Mouse (Mus musculus): ENCODE data around the gene Sugct. TPM values are rescaled to one million over a fixed set of nuclear protein-coding genes. Genes with fewer than 3 reads are reported as not detected.

The Sugct gene
- polyA plus RNA-seq, 1 experiment from 2014 or later: 5.1 TPM

GRCm38 (mm10) chr13:17291057-17291456 is 404.3 kb downstream of the Sugct start:
- no peaks in the 10 kb centered on the region for H3K9me3 ChIP-seq (replicated peaks)
- H3K27me3 ChIP-seq: no peaks in the 10 kb centered on the region
- H3K27ac ChIP-seq (replicated peaks): no peak overlapping the region
- WGBS: 80% methylated on average over 3 of the region's 3 CpGs
- no peak overlapping the region for H3K9ac ChIP-seq
- H3K36me3 ChIP-seq: no peaks in the 10 kb centered on the region
- ATAC-seq (ENCODE audit: insufficient number of reproducible peaks, low FRiP score, low TSS enrichment, low read depth): no peak
- no peaks in the 10 kb centered on the region for H3K4me1 ChIP-seq
- H3K4me2 ChIP-seq (replicated peaks): no peak overlapping the region
- no peak overlapping the region for H3K4me3 ChIP-seq (replicated peaks)

- no peak overlapping the region for H3K9ac ChIP-seq
- no peak overlapping the region for H3K4me3 ChIP-seq (replicated peaks)
- no peaks in the 10 kb centered on the region for H3K4me1 ChIP-seq
- no peaks in the 10 kb centered on the region for H3K9me3 ChIP-seq (replicated peaks)
- no peaks in the 10 kb centered on the region for H3K36me3 ChIP-seq
- no peak for ATAC-seq (ENCODE audit: insufficient number of reproducible peaks, low FRiP score, low TSS enrichment, low read depth)
- H3K27me3 ChIP-seq: no peaks in the 10 kb centered on the region
- no peak overlapping the region for H3K4me2 ChIP-seq (replicated peaks)
- 35% methylated on average over 1 of the region's 1 CpGs for WGBS
- H3K27ac ChIP-seq (replicated peaks): no peak overlapping the region
Observed at GRCm38 (mm10) chr13:17288377-17288776, 407.0 kb downstream of the Sugct start.

GRCm38 (mm10) chr13:17245936-17246335 is 449.4 kb downstream of the Sugct start:
- Histone ChIP-seq H3K36me3 (no peaks in the 10 kb centered on the region), H3K4me3 (replicated peaks) (no peak overlapping the region), H3K27ac (replicated peaks) (no peak overlapping the region), H3K27me3 (no peaks in the 10 kb centered on the region), H3K9ac (no peak overlapping the region), H3K9me3 (replicated peaks) (no peaks in the 10 kb centered on the region), H3K4me2 (replicated peaks) (no peak overlapping the region), H3K4me1 (no peaks in the 10 kb centered on the region)
- WGBS: 85% methylated on average over 3 of the region's 3 CpGs
- ATAC-seq (ENCODE audit: insufficient number of reproducible peaks, low FRiP score, low TSS enrichment, low read depth): no peak

GRCm38 (mm10) chr13:17216524-17216923 is 478.8 kb downstream of the Sugct start:
- H3K4me1 ChIP-seq: no peaks in the 10 kb centered on the region
- H3K27ac ChIP-seq (replicated peaks): no peak overlapping the region
- H3K9me3 ChIP-seq (replicated peaks): no peaks in the 10 kb centered on the region
- H3K27me3 ChIP-seq: no peaks in the 10 kb centered on the region
- no peak overlapping the region for H3K9ac ChIP-seq
- ATAC-seq (ENCODE audit: insufficient number of reproducible peaks, low FRiP score, low TSS enrichment, low read depth): no peak
- 39% methylated on average over 3 of the region's 3 CpGs for WGBS
- no peak overlapping the region for H3K4me2 ChIP-seq (replicated peaks)
- H3K36me3 ChIP-seq: no peaks in the 10 kb centered on the region
- H3K4me3 ChIP-seq (replicated peaks): no peak overlapping the region

- Histone ChIP-seq H3K27ac (replicated peaks) (no peak overlapping the region), H3K27me3 (no peaks in the 10 kb centered on the region), H3K4me1 (no peaks in the 10 kb centered on the region), H3K9ac (no peak overlapping the region), H3K4me2 (replicated peaks) (no peak overlapping the region), H3K36me3 (no peaks in the 10 kb centered on the region), H3K4me3 (replicated peaks) (no peak overlapping the region), H3K9me3 (replicated peaks) (no peaks in the 10 kb centered on the region)
- no peak for ATAC-seq (ENCODE audit: insufficient number of reproducible peaks, low FRiP score, low TSS enrichment, low read depth)
Observed at GRCm38 (mm10) chr13:17212681-17213080, 482.7 kb downstream of the Sugct start.

- WGBS: 32% methylated on average over 3 of the region's 3 CpGs
- 0 out of 2 replicates have a peak, but pooled peaks cover 7% of the 10 kb centered on the region for H3K4me1 ChIP-seq
- no peak overlapping the region for H3K27ac ChIP-seq (replicated peaks)
- no peak overlapping the region for H3K4me2 ChIP-seq (replicated peaks)
- no peak overlapping the region for H3K4me3 ChIP-seq (replicated peaks)
- H3K9ac ChIP-seq: no peak overlapping the region
- ATAC-seq (ENCODE audit: insufficient number of reproducible peaks, low FRiP score, low TSS enrichment, low read depth): peak; percentile 73; the same call in 1 of the 2 replicates
- H3K9me3 ChIP-seq (replicated peaks): no peaks in the 10 kb centered on the region
- H3K27me3 ChIP-seq: no peaks in the 10 kb centered on the region
- H3K36me3 ChIP-seq: no peaks in the 10 kb centered on the region
Observed at GRCm38 (mm10) chr13:17190180-17190762, 505.1 kb downstream of the Sugct start.

GRCm38 (mm10) chr13:17185253-17185652 is 510.1 kb downstream of the Sugct start:
- no peaks in the 10 kb centered on the region for H3K36me3 ChIP-seq
- 30% methylated on average over 8 of the region's 8 CpGs for WGBS
- H3K4me1 ChIP-seq: 0 out of 2 replicates have a peak, but pooled peaks cover 8% of the 10 kb centered on the region
- no peaks in the 10 kb centered on the region for H3K27me3 ChIP-seq
- H3K4me3 ChIP-seq (replicated peaks): no peak overlapping the region
- H3K4me2 ChIP-seq (replicated peaks): no peak overlapping the region
- no peak overlapping the region for H3K9ac ChIP-seq
- ATAC-seq (ENCODE audit: insufficient number of reproducible peaks, low FRiP score, low TSS enrichment, low read depth): no peak
- H3K9me3 ChIP-seq (replicated peaks): no peaks in the 10 kb centered on the region
- no peak overlapping the region for H3K27ac ChIP-seq (replicated peaks)

GRCm38 (mm10) chr13:17165917-17166316 is 529.4 kb downstream of the Sugct start:
- no peak for ATAC-seq (ENCODE audit: insufficient number of reproducible peaks, low FRiP score, low TSS enrichment, low read depth)
- Histone ChIP-seq H3K36me3 (no peaks in the 10 kb centered on the region), H3K4me2 (replicated peaks) (no peak overlapping the region), H3K9me3 (replicated peaks) (no peaks in the 10 kb centered on the region), H3K4me1 (no peaks in the 10 kb centered on the region), H3K27ac (replicated peaks) (no peak overlapping the region), H3K9ac (no peak overlapping the region), H3K27me3 (no peaks in the 10 kb centered on the region), H3K4me3 (replicated peaks) (no peak overlapping the region)
- 41% methylated on average over 3 of the region's 3 CpGs for WGBS

GRCm38 (mm10) chr13:17164721-17165120 is 530.6 kb downstream of the Sugct start:
- WGBS: 66% methylated on average over 3 of the region's 3 CpGs
- Histone ChIP-seq H3K9ac (no peak overlapping the region), H3K4me3 (replicated peaks) (no peak overlapping the region), H3K4me1 (no peaks in the 10 kb centered on the region), H3K27me3 (no peaks in the 10 kb centered on the region), H3K36me3 (no peaks in the 10 kb centered on the region), H3K27ac (replicated peaks) (no peak overlapping the region), H3K4me2 (replicated peaks) (no peak overlapping the region), H3K9me3 (replicated peaks) (no peaks in the 10 kb centered on the region)
- no peak for ATAC-seq (ENCODE audit: insufficient number of reproducible peaks, low FRiP score, low TSS enrichment, low read depth)

GRCm38 (mm10) chr13:17146441-17146992 is 548.8 kb downstream of the Sugct start:
- ATAC-seq (ENCODE audit: insufficient number of reproducible peaks, low FRiP score, low TSS enrichment, low read depth): no peak
- H3K27ac ChIP-seq (replicated peaks): no peak overlapping the region
- no peaks in the 10 kb centered on the region for H3K27me3 ChIP-seq
- no peak overlapping the region for H3K4me2 ChIP-seq (replicated peaks)
- H3K4me1 ChIP-seq: no peaks in the 10 kb centered on the region
- H3K36me3 ChIP-seq: no peaks in the 10 kb centered on the region
- no peaks in the 10 kb centered on the region for H3K9me3 ChIP-seq (replicated peaks)
- no peak overlapping the region for H3K4me3 ChIP-seq (replicated peaks)
- H3K9ac ChIP-seq: no peak overlapping the region

GRCm38 (mm10) chr13:17116073-17116472 is 579.3 kb downstream of the Sugct start:
- Histone ChIP-seq H3K9me3 (replicated peaks) (no peaks in the 10 kb centered on the region), H3K4me2 (replicated peaks) (no peak overlapping the region), H3K27ac (replicated peaks) (no peak overlapping the region), H3K4me3 (replicated peaks) (no peak overlapping the region), H3K27me3 (no peaks in the 10 kb centered on the region), H3K9ac (no peak overlapping the region), H3K4me1 (no peaks in the 10 kb centered on the region), H3K36me3 (no peaks in the 10 kb centered on the region)
- 27% methylated on average over 3 of the region's 3 CpGs for WGBS
- ATAC-seq (ENCODE audit: insufficient number of reproducible peaks, low FRiP score, low TSS enrichment, low read depth): no peak

GRCm38 (mm10) chr13:17102372-17102771 is 593.0 kb downstream of the Sugct start:
- H3K27me3 ChIP-seq: no peaks in the 10 kb centered on the region
- H3K4me2 ChIP-seq (replicated peaks): no peak overlapping the region
- no peak overlapping the region for H3K9ac ChIP-seq
- H3K4me3 ChIP-seq (replicated peaks): no peak overlapping the region
- 50% methylated on average over 1 of the region's 1 CpGs for WGBS
- no peaks in the 10 kb centered on the region for H3K9me3 ChIP-seq (replicated peaks)
- no peaks in the 10 kb centered on the region for H3K4me1 ChIP-seq
- H3K27ac ChIP-seq (replicated peaks): no peak overlapping the region
- no peaks in the 10 kb centered on the region for H3K36me3 ChIP-seq
- no peak; the same call in 1 of the 2 replicates for ATAC-seq (ENCODE audit: insufficient number of reproducible peaks, low FRiP score, low TSS enrichment, low read depth)

All from embryonic facial prominence, embryonic 15.5 days (tissue).